Mouse (Mus musculus) kidney, adult 2 months (tissue): ENCODE data around the gene Gimap8.

Experiments
- CTCF ChIP-seq: fragments of 200-500 bp; conservative IDR thresholded peaks from 2 replicates; pipeline ENCODE4 v1.5.1; 2011; ENCODE audit warnings: low read depth, mild to moderate bottlenecking, control low read depth, low read length, moderate library complexity, mixed read lengths; ENCODE audit not compliant: insufficient read depth, insufficient read length
- POLR2A ChIP-seq: fragments of 200-500 bp; IDR thresholded peaks from one replicate; pipeline ENCODE4 v1.6.1; 2011; ENCODE audit warnings: low read depth, low read length, control low read depth

GRCm38 (mm10) chr6:48678391-48678790, 31.4 kb downstream of the Gimap8 start:
- TF ChIP-seq POLR2A (no peak), CTCF (no peak)
